Mouse (Mus musculus) spleen, postnatal 10 days (tissue): ENCODE measurements around the gene Copg2.

Experiments
- DNase-seq, 2 experiments: peaks; one replicate each; pipeline ENCODE4 v3.0.0; 2021 to 2022; ENCODE audit warnings: low spot score in 2 of 2

Gene Copg2

DNA sequence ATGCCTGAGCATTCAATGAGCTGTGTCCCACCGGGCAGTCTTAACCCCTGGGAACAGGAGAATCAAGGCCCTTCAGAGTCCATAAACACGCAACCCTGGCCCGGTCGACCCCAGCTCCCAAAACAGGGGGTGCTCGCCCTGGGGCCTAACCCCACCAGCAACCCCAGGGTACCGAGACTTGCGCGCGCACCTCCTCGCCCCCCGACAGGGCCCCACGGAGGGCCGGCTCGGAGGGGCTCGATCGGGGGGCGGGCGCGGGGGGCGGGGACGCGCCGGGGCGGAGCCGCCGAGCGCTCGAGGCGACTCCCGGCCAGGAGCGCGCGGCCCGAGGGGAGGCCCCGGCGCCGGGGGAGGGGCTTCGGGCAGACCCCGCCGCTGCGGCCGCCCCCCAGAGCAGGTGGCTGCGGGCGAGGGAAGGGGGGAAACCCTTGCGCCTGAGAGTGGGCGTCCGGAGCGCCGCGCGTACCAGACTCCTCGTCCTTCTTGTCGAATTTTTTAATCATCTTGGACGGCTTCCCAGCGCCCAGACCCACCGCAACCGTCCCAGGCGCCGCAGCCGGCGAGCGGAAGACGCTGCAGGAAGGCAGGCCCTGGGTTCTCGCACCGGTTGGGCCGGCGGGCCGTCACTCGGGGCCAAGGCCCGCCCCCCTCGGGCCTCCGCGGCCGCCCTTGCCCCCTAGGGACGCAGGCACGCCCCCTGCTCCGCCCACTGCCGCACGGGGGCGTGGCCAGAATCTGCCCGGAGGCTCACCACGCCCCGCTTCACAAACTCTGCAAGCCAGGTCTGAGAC is at the start of gene Copg2:
Gene Copg2 (minus strand): TSS at position 600 of the 791 bp plus-strand sequence.
- peak; percentile 96 to 97 for DNase-seq

GRCm38 (mm10) chr6:30939264-30939663 is 42.7 kb upstream of the Copg2 start:
- DNase-seq = no peak

- DNase-seq = no peak
These were observed 26.2 kb upstream of the Copg2 start for GRCm38 (mm10) chr6:30922821-30923220.

GRCm38 (mm10) chr6:30921826-30922225 is 25.2 kb upstream of the Copg2 start:
- peak in 1 of 2 experiments; percentile 15 for DNase-seq

DNA sequence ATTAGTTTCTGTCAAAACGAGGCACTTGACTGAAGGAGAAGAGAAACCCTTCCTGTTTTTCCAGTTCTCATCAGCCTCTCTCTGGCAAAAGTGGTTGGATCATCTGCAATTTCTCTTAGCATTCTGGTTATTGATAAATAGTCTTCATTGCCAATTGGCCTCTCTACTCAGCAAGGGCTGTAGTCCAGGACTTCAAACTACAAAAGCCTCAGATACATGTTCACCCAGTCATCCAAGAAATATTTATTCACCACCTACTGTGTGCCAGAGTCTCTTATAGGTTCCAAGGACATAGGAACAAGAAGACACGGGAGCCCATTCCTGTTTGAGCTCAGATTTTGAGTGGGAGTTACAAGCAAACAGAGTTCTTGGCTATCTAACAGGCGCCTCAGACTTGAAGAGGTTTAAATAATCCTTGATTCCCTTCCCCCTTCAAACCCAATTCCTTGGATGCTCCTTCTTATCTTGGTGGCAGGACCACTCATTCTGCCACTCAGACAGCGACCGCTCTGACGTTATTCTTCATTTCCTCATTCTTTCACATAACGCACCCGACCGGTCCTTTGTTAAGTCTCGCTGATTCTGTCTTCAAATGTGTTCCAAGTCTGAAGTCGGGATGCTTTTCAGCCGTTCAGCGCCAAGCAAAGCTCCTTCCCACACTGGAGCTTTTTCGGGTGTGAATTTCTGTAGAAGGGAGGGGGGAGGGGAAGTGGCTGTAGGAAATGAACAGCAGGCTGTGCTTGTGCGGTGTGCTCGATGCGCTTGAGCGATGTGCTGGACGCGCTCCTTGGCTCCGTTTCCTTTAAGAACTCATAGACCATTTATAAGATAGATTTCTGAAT is 24.5 kb upstream of the Copg2 start:
- DNase-seq = peak in 1 of 2 experiments; percentile 13

GRCm38 (mm10) chr6:30915473-30915872 is 18.9 kb upstream of the Copg2 start, which contains the start of gene Tsga13:
Gene Tsga13, minus strand, starts transcription at chr6:30915573.
- DNase-seq = no peak

DNA sequence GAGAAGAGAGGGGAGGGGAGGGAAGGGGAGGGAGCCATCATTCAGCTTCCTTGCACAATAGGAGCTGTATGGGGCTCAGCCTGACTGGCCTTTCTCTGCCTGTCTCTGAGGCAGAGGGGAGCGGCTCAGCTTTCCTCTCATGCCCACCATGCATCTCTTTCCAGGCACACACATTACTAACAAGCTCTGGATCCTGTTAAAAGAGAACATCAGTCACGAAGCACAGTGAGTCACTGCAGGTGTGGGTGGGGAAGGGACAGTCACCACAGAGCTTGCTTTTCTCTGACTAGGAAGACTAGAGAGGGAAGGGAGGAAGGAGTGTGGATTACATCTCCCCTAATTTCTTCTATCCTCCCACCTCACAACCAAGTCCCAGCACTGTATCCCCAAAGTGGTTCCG is 11.4 kb upstream of the Copg2 start:
- no peak for DNase-seq

DNA sequence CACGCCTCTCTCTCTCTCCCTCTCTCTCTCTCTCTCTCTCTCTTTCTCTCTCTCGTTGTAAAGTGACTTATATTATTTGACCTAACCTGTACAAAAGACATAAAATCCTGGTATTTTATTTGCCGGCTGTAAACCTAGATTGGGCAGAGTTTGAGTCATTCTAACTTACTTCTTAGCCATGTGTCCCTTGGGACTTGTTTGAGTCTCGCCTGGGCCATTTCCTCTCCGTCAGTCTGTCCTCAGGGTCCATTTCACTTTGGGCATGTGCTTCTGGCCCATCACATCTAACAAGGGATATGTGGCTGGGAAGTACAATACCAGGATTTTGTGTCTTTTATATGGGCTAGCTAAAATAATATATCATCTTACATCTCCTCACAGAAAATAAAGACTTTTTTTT is 8.3 kb upstream of the Copg2 start:
- no peak for DNase-seq

- no peak for DNase-seq
These were observed 7.4 kb upstream of the Copg2 start for GRCm38 (mm10) chr6:30904033-30904432.

DNA sequence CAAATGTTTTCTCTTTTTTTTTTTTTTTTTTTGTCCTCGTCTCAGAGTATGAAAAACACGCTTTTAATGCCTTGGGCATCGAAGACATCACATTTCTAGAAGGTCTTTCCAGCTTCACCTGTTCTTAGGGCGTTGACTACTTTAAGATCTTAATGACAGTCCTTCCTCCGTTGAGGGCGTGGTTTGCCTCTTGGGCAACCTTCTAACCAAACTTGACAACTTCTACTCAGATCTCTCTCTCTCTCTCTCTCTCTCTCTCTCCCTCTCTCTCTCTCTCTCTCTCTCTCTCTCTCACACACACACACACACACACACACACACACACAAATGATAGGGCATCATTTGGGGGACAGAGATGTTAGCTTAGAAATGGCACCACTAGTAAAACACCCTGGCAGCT is 926 bp upstream of the Copg2 start:
- DNase-seq = peak in 1 of 2 experiments; percentile 19

- DNase-seq = no peak
These were observed 363 bp upstream of the Copg2 start for GRCm38 (mm10) chr6:30896986-30897327.

DNA sequence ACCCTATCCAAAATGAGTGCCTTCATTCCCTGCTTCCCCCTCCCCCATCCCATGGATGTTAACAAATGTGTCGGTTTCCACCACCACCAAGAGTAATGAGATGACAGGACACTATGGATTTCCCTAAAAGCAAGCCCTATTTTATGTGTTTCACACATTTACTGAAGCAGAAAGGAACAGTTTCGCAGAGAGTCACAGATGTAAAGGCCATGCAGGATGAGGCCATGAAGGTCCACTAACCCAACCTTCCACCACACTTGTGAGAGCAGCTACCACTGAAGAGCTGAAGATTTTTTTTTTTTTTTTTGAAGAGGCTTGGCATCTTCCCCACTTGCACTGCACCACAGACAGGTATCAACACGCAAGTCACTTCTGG is 787 bp downstream of the Copg2 start:
- DNase-seq = no peak

GRCm38 (mm10) chr6:30893081-30893480 is 3.5 kb downstream of the Copg2 start:
- no peak for DNase-seq

- DNase-seq = no peak
These were observed 4.8 kb downstream of the Copg2 start for GRCm38 (mm10) chr6:30891761-30892160.

DNA sequence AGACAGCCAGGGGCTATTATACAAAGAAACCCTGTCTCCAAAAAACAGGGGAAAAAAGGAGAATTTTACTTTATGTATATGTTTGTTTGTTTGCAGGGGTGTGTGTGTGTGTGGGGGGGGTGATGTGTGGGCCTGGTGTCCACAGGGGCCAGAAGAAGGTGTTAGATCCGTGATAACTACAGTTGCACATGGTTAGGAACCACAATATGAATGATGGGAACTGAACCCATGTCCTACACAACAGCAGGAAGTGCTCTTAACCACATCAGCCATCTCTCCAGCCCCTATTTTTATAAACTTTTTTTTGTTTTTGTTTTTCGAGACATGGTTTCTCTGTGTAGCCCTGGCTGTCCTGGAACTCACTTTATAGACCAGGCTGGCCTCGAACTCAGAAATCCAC is 11.7 kb downstream of the Copg2 start:
- DNase-seq = no peak

DNA sequence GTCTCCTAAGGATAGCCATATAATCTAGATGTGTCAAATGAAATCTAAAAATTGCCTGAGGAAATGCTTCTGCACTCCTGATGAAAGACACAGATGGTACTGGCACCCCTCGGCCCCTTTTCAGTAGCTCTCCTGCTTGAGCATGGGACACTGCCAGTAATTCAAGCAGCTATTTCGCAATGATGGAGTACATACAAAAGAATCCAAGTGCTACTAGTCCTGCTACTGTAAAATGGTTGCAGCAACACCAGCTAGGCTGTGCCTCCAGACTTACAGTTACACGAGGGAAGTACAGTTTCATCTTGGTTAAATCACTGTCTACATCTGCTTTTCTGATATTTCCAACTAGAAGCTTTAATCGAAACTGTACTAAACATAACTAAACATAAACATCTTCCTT is 13.1 kb downstream of the Copg2 start:
- DNase-seq = no peak

- DNase-seq = no peak
These were observed 19.9 kb downstream of the Copg2 start for GRCm38 (mm10) chr6:30876661-30877060.

DNA sequence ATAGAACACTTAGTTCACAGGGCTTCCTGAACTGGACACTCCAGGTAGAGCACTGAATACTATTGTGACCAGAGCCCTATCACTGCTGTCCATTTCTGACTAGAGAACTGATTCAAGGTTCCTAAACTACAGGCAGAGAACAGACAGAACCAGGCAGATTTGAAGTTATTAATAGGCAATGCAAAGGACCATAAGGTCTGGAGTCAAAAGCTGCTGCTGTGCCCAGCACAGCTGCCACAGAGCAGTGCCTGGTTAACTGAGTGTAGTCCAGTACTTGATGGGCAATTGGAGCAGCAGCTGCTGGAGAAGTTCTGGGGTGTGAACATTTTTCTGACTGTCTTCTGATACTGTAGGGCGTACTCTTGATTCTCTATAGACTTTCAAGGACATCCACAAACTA is 30.1 kb downstream of the Copg2 start:
- no peak for DNase-seq

- DNase-seq = no peak
These were observed 31.4 kb downstream of the Copg2 start for GRCm38 (mm10) chr6:30865031-30865678.

GRCm38 (mm10) chr6:30855956-30856355 is 40.6 kb downstream of the Copg2 start:
- peak in 1 of 2 experiments; percentile 10 for DNase-seq

DNA sequence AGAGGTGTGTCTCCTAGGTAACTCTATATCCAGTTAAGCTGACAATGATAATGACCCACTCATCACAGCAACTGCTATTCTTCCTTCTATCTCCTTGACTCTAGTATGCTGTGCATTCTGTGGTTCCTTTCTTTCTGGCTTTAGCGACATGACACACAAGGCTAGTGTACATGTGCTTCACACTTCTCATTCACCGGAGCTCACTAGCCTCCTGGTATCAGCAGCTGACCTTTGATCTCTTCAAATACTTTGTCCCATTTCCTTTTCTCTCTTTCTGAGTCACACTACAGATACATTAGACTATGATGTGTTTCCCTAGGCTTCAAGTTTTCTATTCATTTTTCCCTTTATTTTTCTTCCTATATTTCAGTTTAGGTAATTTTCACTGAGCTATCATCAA is 41.4 kb downstream of the Copg2 start:
- no peak for DNase-seq

- no peak for DNase-seq
These were observed 46.8 kb downstream of the Copg2 start for GRCm38 (mm10) chr6:30849818-30850217.
